Mouse (Mus musculus) midbrain, embryonic 10.5 days (tissue): ENCODE results near the gene BC035044. TPM values are rescaled to one million over a fixed set of nuclear protein-coding genes. Genes with fewer than 3 reads are reported as not detected.
A peak's percentile ranks its signal among the peaks of the same experiment; 100 is the strongest.

Experiments
- DNase-seq: peaks from one replicate; pipeline ENCODE4 v3.0.0-alpha.2; 2017; ENCODE audit warnings: low spot score
- H3K27ac ChIP-seq: fragments of 300-500 bp; sonication (generic); replicated peaks from 2 replicates; pipeline ENCODE4 v1.5.1; 2016; ENCODE audit warnings: mild to moderate bottlenecking
- H3K27me3 ChIP-seq: fragments of 300-500 bp; sonication (generic); 2 replicates; pipeline ENCODE4 v1.6.1; 2016; ENCODE audit warnings: low read depth, mild to moderate bottlenecking; ENCODE audit not compliant: poor library complexity, severe bottlenecking
- H3K36me3 ChIP-seq: fragments of 300-500 bp; sonication (generic); 2 replicates; pipeline ENCODE4 v1.6.1; 2016; ENCODE audit warnings: mild to moderate bottlenecking, moderate library complexity
- H3K4me1 ChIP-seq: fragments of 300-500 bp; sonication (generic); 2 replicates; pipeline ENCODE4 v1.6.1; 2016
- H3K4me3 ChIP-seq: fragments of 300-500 bp; sonication (generic); 2 replicates; pipeline ENCODE4 v1.5.1; 2016; ENCODE audit warnings: mild to moderate bottlenecking, moderate library complexity
- H3K9me3 ChIP-seq: fragments of 300-500 bp; sonication (generic); replicated peaks from 2 replicates; pipeline ENCODE4 v1.6.1; 2016; ENCODE audit warnings: mild to moderate bottlenecking
- WGBS: fragments of 180-500 bp; shearing (Covaris S2); methylation state at CpG from one replicate; pipeline ENCODE4 v1.1.7; 2016; 5-methylcytosine and 5-hydroxymethylcytosine counted together
- polyA plus RNA-seq: library from polyadenylated mRNA; unstranded; fragments of >200 nt; fragmentation: Nextera tagmentation; extraction: Ambion mirVana; gene quantifications from 2 replicates; pipeline ENCODE4 v1.2.1, GENCODE M21; 2016

The BC035044 gene
- polyA plus RNA-seq, 1 experiment from 2014 or later = 1.3 TPM

- Histone ChIP-seq H3K27me3 (no peaks in the 10 kb centered on the region), H3K4me1 (peaks cover 6% of the 10 kb centered on the region), H3K36me3 (no peaks in the 10 kb centered on the region), H3K4me3 (no peak overlapping the region), H3K9me3 (no peaks in the 10 kb centered on the region; the same call in 1 of the 2 replicates), H3K27ac (no peak overlapping the region)
- DNase-seq = no peak
- 85% methylated on average over 1 of the region's 1 CpGs for WGBS
Observed at GRCm38 (mm10) chr6:128871910-128872610, 18.9 kb downstream of the BC035044 start.

DNA sequence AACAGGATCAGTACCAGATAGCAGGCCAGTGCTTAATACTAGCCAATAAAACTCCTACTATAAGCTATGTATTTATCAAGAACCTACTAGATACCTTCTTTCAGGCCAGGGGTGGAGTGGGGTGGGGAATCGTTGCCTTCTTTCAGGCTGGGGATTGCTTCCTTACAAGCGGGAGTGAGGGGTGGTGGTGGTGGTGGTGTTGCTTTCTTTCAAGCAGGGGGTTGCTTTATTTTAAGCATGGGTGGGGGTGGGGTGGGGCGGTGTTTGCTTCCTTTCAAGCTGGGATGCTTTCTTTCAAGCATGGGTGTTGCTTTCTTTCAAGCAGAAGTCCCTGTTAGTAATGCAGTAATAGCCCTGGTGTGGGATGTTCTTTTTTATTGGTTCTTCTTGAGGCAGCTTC, 22.1 kb downstream of the BC035044 start:
- 13% methylated on average over 3 of the region's 3 CpGs for WGBS
- H3K9me3 ChIP-seq = no peaks in the 10 kb centered on the region
- H3K4me3 ChIP-seq = no peak overlapping the region
- no peak overlapping the region for H3K27ac ChIP-seq
- DNase-seq = no peak
- H3K4me1 ChIP-seq = peaks cover 6% of the 10 kb centered on the region
- H3K36me3 ChIP-seq = no peaks in the 10 kb centered on the region
- H3K27me3 ChIP-seq = no peaks in the 10 kb centered on the region

GRCm38 (mm10) chr6:128857976-128858375, 33.0 kb downstream of the BC035044 start:
- Histone ChIP-seq H3K4me1 (no peaks in the 10 kb centered on the region), H3K9me3 (no peaks in the 10 kb centered on the region), H3K36me3 (no peaks in the 10 kb centered on the region), H3K27ac (no peak overlapping the region), H3K27me3 (no peaks in the 10 kb centered on the region), H3K4me3 (no peak overlapping the region)
- 90% methylated on average over 2 of the region's 2 CpGs for WGBS
- DNase-seq = no peak

GRCm38 (mm10) chr6:128856250-128856649, 34.7 kb downstream of the BC035044 start:
- no peak overlapping the region for H3K4me3 ChIP-seq
- no peak overlapping the region for H3K27ac ChIP-seq
- H3K36me3 ChIP-seq = no peaks in the 10 kb centered on the region
- WGBS = 79% methylated on average over 5 of the region's 5 CpGs
- H3K9me3 ChIP-seq = no peaks in the 10 kb centered on the region
- H3K4me1 ChIP-seq = no peaks in the 10 kb centered on the region
- H3K27me3 ChIP-seq = no peaks in the 10 kb centered on the region
- no peak for DNase-seq

DNA sequence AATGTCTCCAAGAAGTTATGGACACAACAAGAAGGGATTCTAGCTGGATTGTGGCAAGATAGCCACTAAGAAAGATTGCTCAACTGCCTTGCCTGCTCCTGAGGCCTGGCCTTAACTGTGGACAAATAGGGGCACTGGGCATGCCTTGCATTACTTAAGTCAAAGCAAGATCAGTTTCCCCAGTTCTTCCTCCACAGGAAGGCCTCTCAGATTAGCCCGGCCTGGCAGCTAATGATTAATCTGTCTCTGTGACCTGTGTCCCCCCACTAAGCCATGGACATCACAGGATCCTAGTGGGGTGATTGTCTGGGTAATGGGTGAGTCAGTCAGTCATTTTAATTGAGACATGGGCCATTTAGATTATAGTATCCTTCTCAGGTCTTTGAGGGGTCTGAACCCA, 35.4 kb downstream of the BC035044 start:
- H3K36me3 ChIP-seq = no peaks in the 10 kb centered on the region
- WGBS = 88% methylated on average over 1 of the region's 1 CpGs
- H3K4me3 ChIP-seq = no peak overlapping the region
- H3K4me1 ChIP-seq = no peaks in the 10 kb centered on the region
- H3K27me3 ChIP-seq = no peaks in the 10 kb centered on the region
- no peak for DNase-seq
- no peaks in the 10 kb centered on the region for H3K9me3 ChIP-seq
- H3K27ac ChIP-seq = no peak overlapping the region

DNA sequence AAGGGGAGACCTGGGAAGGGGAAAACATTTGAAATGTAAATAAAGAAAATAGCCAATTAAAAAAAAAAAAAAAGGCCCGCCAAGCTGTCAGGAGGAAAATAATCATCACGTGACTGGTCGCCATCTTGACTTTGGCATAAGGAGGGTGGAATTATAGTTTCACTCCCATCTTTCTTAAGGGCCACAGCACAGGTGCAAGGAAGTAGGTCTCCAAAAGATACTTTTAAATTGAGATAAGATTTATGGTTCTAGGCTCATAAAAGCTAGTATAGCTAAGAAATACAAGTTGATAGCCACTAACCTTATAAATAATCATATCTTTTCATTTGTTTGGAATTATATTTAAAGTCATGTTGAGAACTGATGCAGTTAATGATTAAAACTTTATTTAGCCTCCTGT, 36.0 kb downstream of the BC035044 start:
- H3K4me3 ChIP-seq = no peak overlapping the region
- no peaks in the 10 kb centered on the region for H3K36me3 ChIP-seq
- no peaks in the 10 kb centered on the region for H3K9me3 ChIP-seq
- WGBS = 95% methylated on average over 3 of the region's 3 CpGs
- no peaks in the 10 kb centered on the region for H3K4me1 ChIP-seq
- no peak for DNase-seq
- H3K27me3 ChIP-seq = no peaks in the 10 kb centered on the region
- H3K27ac ChIP-seq = no peak overlapping the region

GRCm38 (mm10) chr6:128854024-128854820, 36.7 kb downstream of the BC035044 start:
- H3K9me3 ChIP-seq = no peaks in the 10 kb centered on the region
- 0 out of 2 replicates have a peak overlapping the region, but pooled peaks have one; percentile 10 for H3K4me3 ChIP-seq
- H3K36me3 ChIP-seq = no peaks in the 10 kb centered on the region
- DNase-seq = peak; percentile 61
- H3K4me1 ChIP-seq = no peaks in the 10 kb centered on the region
- H3K27ac ChIP-seq = peak overlapping the region; percentile 74
- H3K27me3 ChIP-seq = no peaks in the 10 kb centered on the region
- 50% methylated on average over 12 of the region's 12 CpGs for WGBS

DNA sequence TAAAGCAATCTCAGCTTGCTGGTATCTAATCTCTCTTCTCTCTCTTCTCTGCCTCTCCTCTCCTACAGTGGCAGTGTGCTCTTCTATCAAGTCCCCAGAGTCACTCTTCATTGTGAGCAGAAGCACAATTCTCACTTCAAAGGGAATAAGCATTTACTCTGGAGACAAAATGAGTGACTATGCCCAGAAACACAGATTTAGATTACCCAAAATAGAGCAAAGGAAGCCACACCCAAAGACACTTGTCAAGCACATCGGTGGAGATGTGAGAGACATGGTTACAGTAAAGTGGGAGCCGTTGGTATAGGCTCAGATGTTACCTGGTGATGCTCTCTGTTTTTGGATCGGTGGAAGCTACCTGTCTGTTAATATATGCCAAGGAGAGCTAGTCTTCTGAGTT, 38.2 kb downstream of the BC035044 start:
- Histone ChIP-seq H3K27me3 (no peaks in the 10 kb centered on the region), H3K4me3 (no peak overlapping the region), H3K27ac (no peak overlapping the region), H3K4me1 (no peaks in the 10 kb centered on the region), H3K36me3 (no peaks in the 10 kb centered on the region), H3K9me3 (no peaks in the 10 kb centered on the region)
- DNase-seq = no peak
- WGBS = 92% methylated on average over 3 of the region's 3 CpGs

GRCm38 (mm10) chr6:128851151-128851550, 39.8 kb downstream of the BC035044 start:
- 83% methylated on average over 2 of the region's 2 CpGs for WGBS
- Histone ChIP-seq H3K9me3 (no peaks in the 10 kb centered on the region), H3K36me3 (no peaks in the 10 kb centered on the region), H3K4me3 (no peak overlapping the region), H3K27me3 (no peaks in the 10 kb centered on the region), H3K27ac (no peak overlapping the region), H3K4me1 (no peaks in the 10 kb centered on the region)
- no peak for DNase-seq

DNA sequence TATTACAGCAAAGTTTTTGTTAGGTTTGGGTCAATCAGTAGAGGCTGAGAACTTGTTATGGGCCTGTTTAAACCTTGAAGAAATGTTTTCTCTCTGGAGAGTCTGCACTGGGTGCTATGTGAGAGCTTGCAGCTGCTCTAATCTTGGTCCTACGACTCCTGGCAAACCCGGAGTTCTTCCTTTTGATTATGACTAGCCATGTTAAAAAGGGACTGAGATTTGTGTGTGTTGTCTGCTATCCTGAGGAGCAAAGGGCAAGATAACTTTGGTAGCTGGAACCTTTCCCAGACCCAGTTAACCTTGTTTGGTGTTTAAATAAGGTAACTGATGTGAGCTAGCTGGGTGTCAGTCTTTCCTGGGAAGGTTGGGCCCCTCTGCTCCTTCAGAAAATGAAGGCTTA, 40.3 kb downstream of the BC035044 start:
- Histone ChIP-seq H3K9me3 (no peaks in the 10 kb centered on the region), H3K4me1 (no peaks in the 10 kb centered on the region), H3K27ac (no peak overlapping the region), H3K36me3 (no peaks in the 10 kb centered on the region), H3K27me3 (no peaks in the 10 kb centered on the region), H3K4me3 (no peak overlapping the region)
- no peak for DNase-seq
- 80% methylated on average over 2 of the region's 2 CpGs for WGBS

- Histone ChIP-seq H3K4me1 (peaks cover 3% of the 10 kb centered on the region; the same call in 1 of the 2 replicates), H3K4me3 (no peak overlapping the region), H3K36me3 (no peaks in the 10 kb centered on the region), H3K9me3 (no peaks in the 10 kb centered on the region), H3K27me3 (no peaks in the 10 kb centered on the region), H3K27ac (no peak overlapping the region)
- WGBS = 63% methylated on average over 2 of the region's 2 CpGs
- peak; percentile 68 for DNase-seq
Observed at GRCm38 (mm10) chr6:128849902-128850301, 41.0 kb downstream of the BC035044 start.

GRCm38 (mm10) chr6:128847401-128847800, 43.5 kb downstream of the BC035044 start:
- no peak for DNase-seq
- WGBS = 92% methylated on average over 4 of the region's 4 CpGs

GRCm38 (mm10) chr6:128845998-128846542, 44.9 kb downstream of the BC035044 start:
- H3K4me3 ChIP-seq = no peak overlapping the region
- H3K27ac ChIP-seq = no peak overlapping the region
- H3K27me3 ChIP-seq = 0 out of 2 replicates have a peak, but pooled peaks cover 5% of the 10 kb centered on the region
- peaks cover 24% of the 10 kb centered on the region for H3K4me1 ChIP-seq
- no peaks in the 10 kb centered on the region for H3K36me3 ChIP-seq
- no peaks in the 10 kb centered on the region for H3K9me3 ChIP-seq
- DNase-seq = no peak
- WGBS = 62% methylated on average over 9 of the region's 9 CpGs

More at GRCm38 (mm10) chr6:128847401-128847800, 43.5 kb downstream of the BC035044 start:
- H3K27ac ChIP-seq = no peak overlapping the region
- no peaks in the 10 kb centered on the region for H3K27me3 ChIP-seq
- no peak overlapping the region for H3K4me3 ChIP-seq
- peaks cover 12% of the 10 kb centered on the region for H3K4me1 ChIP-seq
- H3K36me3 ChIP-seq = no peaks in the 10 kb centered on the region
- no peaks in the 10 kb centered on the region for H3K9me3 ChIP-seq
